Mouse (Mus musculus): Measurements from ENCODE around the gene Mbnl1.

Gene Mbnl1

GRCm38 (mm10) chr3:60516054-60516674 is 43.5 kb downstream of the Mbnl1 start:
- DNase-seq (ENCODE audit: extremely low spot score, low read depth, low spot score): no peak

- DNase-seq (ENCODE audit: extremely low spot score, low read depth, low spot score): no peak
Measured at GRCm38 (mm10) chr3:60517234-60517787, 44.7 kb downstream of the Mbnl1 start.

DNA sequence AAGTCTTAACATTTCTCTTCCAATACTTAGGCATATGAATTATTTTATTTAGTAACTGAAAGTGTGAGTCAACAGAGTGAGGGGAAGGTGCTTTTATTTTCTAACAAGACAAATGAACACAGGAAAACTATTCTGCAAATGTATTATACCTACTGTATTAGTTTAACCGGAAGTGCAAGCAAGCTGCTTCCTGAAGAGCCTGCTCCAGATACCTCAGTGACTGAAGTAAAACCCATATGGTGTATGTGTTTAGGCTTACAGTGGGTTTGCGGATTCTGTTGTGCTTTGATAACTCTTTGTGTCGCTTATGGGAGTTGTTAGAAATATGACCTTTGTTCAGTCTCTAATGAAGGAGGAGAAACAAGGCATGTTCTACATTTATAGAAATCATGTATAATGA is 46.7 kb downstream of the Mbnl1 start:
- DNase-seq (ENCODE audit: extremely low spot score, low read depth, low spot score): no peak

DNA sequence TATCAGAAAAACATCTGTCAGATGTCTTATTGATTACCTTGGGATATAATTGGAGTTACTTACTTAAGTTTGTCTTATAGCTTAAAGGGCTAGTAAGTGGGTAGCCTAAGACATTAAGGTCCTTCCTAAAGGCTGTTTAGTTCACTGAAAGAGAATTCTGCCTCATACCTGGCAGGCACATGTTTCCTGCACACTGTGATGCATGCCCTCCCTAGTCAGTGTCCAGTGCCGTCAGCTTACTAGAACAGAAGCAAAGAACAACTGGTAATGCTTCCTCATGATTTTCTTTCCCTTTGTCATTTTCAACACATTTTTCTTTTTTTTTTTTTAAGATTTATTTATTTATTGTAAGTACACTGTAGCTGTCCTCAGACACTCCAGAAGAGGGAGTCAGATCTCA is 51.5 kb downstream of the Mbnl1 start:
- DNase-seq (ENCODE audit: extremely low spot score, low read depth, low spot score): no peak

DNA sequence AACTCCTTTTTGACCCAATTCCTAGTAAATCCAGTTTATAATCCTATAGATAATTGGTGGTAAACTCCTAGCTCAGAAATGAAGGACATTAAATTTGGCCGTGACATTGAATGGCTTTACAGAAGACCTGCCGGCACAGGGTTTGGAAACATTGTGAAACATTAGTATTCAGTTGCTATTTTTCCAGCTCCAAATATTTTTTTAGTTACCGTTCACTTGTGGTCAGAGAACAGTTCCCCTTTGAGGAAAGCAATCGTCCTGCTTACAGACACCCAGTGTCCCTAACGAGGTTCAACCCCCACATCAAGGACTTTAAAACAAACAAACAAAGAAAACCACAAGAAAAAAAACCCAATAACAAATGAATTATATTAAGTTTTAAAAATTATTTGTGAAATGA is 58.7 kb downstream of the Mbnl1 start:
- no peak for DNase-seq (ENCODE audit: extremely low spot score, low read depth, low spot score)

DNA sequence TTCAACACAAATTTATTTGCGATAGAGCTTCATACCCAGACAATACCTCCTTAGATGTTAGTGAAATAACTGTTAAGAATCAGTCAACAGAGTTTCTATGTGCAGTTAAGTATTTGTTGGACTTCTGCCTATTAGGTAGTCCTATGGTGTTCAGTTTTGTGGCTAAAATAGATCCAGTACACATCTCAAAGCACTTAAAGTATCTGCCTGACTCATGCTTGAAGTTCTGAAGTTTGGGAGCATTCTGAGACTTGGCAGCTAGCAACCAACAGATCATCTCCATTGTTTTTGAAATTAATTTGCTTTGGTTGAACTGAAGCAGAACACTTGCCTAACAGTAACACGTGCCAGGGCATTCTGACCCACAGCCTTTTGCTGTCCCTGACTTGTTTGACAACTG is 59.2 kb downstream of the Mbnl1 start:
- DNase-seq (ENCODE audit: extremely low spot score, low read depth, low spot score): no peak

DNA sequence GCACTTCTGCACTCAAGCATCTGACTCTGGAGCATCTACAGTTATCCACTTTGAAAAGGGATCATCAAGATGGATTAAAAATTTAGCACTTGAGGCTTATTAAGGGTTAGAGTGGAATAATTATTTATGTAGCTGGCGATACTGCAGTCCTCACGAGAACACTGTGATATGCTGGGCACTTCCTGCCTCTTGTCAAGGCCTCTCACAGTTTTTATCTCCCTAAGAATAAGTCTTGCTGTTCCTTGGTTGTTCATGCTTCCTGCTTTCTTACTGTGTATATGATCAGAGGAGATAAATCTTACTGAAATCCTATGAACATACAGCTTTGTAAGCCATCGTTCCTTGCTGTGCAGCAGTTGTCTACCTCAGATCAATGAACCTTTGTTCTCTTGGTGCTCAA is 62.6 kb downstream of the Mbnl1 start:
- DNase-seq (ENCODE audit: extremely low spot score, low read depth, low spot score): no peak

DNA sequence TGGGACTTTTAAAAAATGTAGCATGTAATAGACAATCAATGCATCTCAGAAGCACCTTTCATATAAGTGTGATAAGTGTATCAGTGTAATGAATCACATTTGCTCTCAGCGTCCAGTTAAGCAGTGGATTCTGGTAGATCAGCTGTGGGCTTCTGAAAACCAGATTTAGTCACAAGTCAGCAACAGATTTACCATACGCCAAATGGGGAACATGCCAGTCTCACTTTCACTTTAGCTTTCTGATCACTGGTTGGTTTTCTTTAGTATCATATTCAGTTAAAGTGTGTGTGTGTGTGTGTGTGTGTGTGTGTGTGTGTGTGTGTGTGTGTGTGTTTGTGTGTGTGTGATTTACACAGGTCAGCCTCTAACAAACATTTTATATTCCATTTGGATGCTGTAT is 64.4 kb downstream of the Mbnl1 start:
- no peak for DNase-seq (ENCODE audit: extremely low spot score, low read depth, low spot score)

- DNase-seq (ENCODE audit: extremely low spot score, low read depth, low spot score): no peak
Measured at GRCm38 (mm10) chr3:60538214-60538971, 65.8 kb downstream of the Mbnl1 start.

- DNase-seq (ENCODE audit: extremely low spot score, low read depth, low spot score): no peak
Measured at GRCm38 (mm10) chr3:60541121-60541520, 68.5 kb downstream of the Mbnl1 start.

DNA sequence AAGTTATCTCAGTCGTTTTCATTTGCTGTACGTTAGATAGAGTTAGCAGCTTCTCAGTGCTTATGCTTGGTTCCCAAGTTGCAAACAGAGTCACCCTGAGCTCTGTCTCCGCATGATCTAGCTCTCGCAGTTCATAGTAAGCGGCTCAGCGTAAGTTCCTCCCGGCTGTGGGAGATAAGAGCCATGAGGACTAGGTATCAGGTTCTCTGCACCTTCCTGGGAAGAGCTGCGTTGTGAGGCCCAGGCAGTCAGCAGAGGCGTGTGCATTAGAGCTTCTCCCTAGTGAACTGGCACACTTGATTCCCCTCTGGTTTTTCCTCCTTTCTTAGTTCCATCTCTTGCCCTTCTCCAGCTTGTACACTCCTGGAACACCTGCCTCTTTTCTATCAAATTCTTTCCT is 73.6 kb downstream of the Mbnl1 start:
- DNase-seq (ENCODE audit: extremely low spot score, low read depth, low spot score): no peak

DNA sequence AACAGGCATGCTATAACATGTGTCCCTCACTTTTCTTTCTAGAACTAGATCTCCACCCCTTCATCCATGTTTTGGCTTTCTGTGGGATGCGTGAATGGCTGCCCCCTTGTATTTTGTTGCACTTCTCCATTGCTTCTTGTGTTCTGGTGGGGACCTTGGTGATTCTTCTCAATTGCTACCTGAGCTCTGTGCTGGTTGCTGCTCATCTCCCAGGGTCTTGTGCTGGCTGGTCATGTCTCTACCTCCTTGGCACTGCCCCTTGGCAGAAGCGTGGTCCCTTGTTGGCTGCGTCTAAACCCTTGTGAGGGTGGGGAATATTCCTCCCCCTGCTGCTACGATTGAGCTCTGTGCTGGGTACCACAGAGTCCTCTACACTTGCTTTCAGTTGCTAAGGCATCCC is 74.3 kb downstream of the Mbnl1 start:
- no peak for DNase-seq (ENCODE audit: extremely low spot score, low read depth, low spot score)

- DNase-seq (ENCODE audit: extremely low spot score, low read depth, low spot score): no peak
Measured at GRCm38 (mm10) chr3:60550492-60550891, 77.9 kb downstream of the Mbnl1 start.

DNA sequence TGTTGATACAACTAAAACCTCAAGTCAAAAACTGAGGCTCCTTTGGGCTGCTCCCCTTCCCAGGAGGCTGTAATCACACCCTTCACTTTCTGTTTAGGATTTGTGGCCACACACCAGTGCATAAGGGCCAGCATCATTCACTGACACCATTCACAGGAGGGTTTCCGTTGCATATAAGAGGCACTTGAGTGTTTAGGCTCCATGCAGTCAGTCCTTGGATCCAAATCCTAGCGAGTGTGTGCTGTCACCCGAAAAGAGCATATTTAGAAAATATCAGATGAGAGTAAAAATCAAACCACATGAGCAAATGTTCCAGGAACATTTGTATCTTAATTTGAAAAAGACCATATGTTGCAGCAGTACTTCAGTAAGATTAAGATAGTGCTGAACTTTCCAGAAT is 79.0 kb downstream of the Mbnl1 start:
- no peak for DNase-seq (ENCODE audit: extremely low spot score, low read depth, low spot score)

DNA sequence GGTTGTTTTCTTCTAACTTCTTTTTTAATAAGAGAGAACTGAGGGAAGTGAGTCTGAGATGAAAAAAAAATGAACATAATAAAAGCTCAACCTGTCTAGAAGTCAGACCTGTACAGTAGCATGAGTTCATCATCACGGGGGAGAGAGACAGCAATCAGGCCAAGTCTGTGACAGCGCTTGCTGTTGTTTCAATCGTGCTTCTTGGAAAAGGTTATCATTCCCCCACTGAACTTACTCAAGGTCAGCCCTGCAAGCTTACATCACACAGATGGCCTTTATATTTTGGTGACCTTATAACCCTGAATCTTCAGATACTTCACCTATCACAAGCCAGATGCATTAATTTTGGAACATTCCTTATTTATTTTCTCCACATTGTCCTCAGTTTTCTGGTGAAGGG is 80.4 kb downstream of the Mbnl1 start:
- no peak for DNase-seq (ENCODE audit: extremely low spot score, low read depth, low spot score)

- DNase-seq (ENCODE audit: extremely low spot score, low read depth, low spot score): no peak
Measured at GRCm38 (mm10) chr3:60556596-60556995, 84.0 kb downstream of the Mbnl1 start.

GRCm38 (mm10) chr3:60558252-60558862 is 85.7 kb downstream of the Mbnl1 start:
- DNase-seq (ENCODE audit: extremely low spot score, low read depth, low spot score): no peak

DNA sequence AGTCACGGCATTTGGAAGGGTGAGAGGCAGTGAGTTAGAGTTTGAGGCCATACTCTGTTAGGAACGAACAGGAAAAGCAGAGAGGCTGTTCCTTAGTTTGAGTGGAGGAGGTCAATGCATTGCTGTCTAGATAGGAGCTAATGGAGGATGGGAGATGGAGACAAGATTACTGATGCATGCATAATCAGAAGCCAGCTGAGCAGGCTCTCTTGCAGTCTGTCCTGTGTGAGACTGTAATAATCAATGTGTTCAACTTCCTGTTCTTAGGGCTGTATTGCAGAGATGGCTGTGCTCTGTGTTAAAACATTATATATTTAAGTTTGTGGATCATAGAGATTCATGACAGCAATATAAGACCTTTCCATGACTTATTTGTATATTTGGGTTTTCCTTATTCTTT is 87.1 kb downstream of the Mbnl1 start:
- DNase-seq (ENCODE audit: extremely low spot score, low read depth, low spot score): no peak

- no peak for DNase-seq (ENCODE audit: extremely low spot score, low read depth, low spot score)
Measured at GRCm38 (mm10) chr3:60563529-60564243, 91.1 kb downstream of the Mbnl1 start.

GRCm38 (mm10) chr3:60564244-60564643 is 91.6 kb downstream of the Mbnl1 start:
- DNase-seq (ENCODE audit: extremely low spot score, low read depth, low spot score): no peak

DNA sequence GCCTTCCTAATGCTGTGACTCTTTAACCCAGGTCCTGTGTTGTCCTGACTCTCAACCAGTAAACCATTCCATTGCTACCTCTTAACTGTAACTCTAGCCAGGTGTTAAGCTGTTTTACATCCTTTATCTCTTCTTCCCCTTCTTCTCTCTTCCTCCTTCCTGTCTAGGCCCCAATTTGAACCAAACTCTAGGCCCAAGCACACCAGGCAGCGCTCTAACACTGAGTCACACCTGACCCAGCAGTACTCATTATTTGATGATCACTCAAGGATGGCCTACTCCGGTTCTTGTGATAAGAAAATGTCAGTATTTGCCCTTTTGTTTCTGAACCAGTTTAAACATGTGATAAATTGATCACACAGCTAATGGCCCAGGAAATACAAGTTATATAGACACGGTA is 92.6 kb downstream of the Mbnl1 start:
- no peak for DNase-seq (ENCODE audit: extremely low spot score, low read depth, low spot score)

All from hindlimb bud, embryonic 11.5 days (tissue).